Mouse (Mus musculus): Measurements from ENCODE around the gene Parp16.

GRCm38 (mm10) chr9:65161188-65161587 is 34.0 kb upstream of the Parp16 start:
- TF ChIP-seq CTCF (IDR thresholded peaks at IDR 0.05; ENCODE audit: low read depth, low read length) (no peak), POLR2A (IDR thresholded peaks at IDR 0.05; ENCODE audit: insufficient read depth, low read length) (no peak)
